In genomic region chr15:93539415-93539814, GRCm38 (mm10) we compare ENCODE assay signal across 23 mouse cellular contexts. TPM values are rescaled to one million over a fixed set of nuclear protein-coding genes. Genes with fewer than 3 reads are reported as not detected.
DNase-seq lines count a peak whose midpoint lies in the region; ATAC-seq lines count a peak whose summit lies in the region.
"Had no signal": no experiment of that assay in that cellular context is flagged by ENCODE, and none has a peak within 500 bp of the region (broad histone marks: within the 10 kb centered on the region; RNA-seq: fewer than 3 reads in every experiment).

No protein-coding gene starts in this region.

- H3K9me3 ChIP-seq in heart, embryonic 11.5 days (replicated peaks; ENCODE audit: control insufficient read depth, low read length): no peaks in the 10 kb centered on the region
- H3K9me3 ChIP-seq in liver, embryonic 11.5 days (ENCODE audit: control insufficient read depth, low read length): no peaks in the 10 kb centered on the region
- H3K9me3 ChIP-seq in intestine, embryonic 16.5 days (ENCODE audit: control insufficient read depth, low read length): no peaks in the 10 kb centered on the region
- H3K9me3 ChIP-seq: forebrain, embryonic 10.5 days; hindbrain, embryonic 15.5 days; limb, embryonic 12.5 days; lung, embryonic 15.5 days; neural tube, embryonic 15.5 days had no signal

- peaks cover 42% of the 10 kb centered on the region for H3K4me1 ChIP-seq in heart, embryonic 11.5 days (ENCODE audit: control insufficient read depth, insufficient read depth, low read length)
- H3K4me1 ChIP-seq in liver, embryonic 11.5 days (replicated peaks; ENCODE audit: control insufficient read depth, insufficient read depth, low read length): peaks cover 7% of the 10 kb centered on the region
- peaks cover 11% of the 10 kb centered on the region for H3K4me1 ChIP-seq in intestine, embryonic 16.5 days (ENCODE audit: control insufficient read depth, insufficient read depth, low read length)
- H3K4me1 ChIP-seq: hindbrain, embryonic 15.5 days had no signal

- 16% methylated on average over 3 of the region's 3 CpGs for WGBS in heart, embryonic 11.5 days (ENCODE audit: insufficient replicate concordance)
- WGBS in liver, embryonic 11.5 days: 46% methylated on average over 3 of the region's 3 CpGs
- 52% methylated on average over 3 of the region's 3 CpGs for WGBS in intestine, embryonic 16.5 days

- H3K4me3 ChIP-seq in heart, embryonic 11.5 days (ENCODE audit: low read depth, low read length): no peak overlapping the region
- H3K4me3 ChIP-seq in liver, embryonic 11.5 days (ENCODE audit: low read depth, low read length): no peak overlapping the region
- H3K4me3 ChIP-seq in intestine, embryonic 16.5 days (ENCODE audit: low read length): no peak overlapping the region
- H3K4me3 ChIP-seq: forebrain, embryonic 10.5 days; hindbrain, embryonic 15.5 days; limb, embryonic 12.5 days; lung, embryonic 15.5 days; neural tube, embryonic 15.5 days had no signal

- no peak overlapping the region for H3K9ac ChIP-seq in heart, embryonic 11.5 days (ENCODE audit: low read depth, low read length)
- no peak overlapping the region for H3K9ac ChIP-seq in liver, embryonic 11.5 days (ENCODE audit: low read depth, low read length)
- no peak overlapping the region for H3K9ac ChIP-seq in intestine, embryonic 16.5 days (ENCODE audit: low read depth, low read length)
- H3K9ac ChIP-seq: forebrain, postnatal 0 days; hindbrain, embryonic 15.5 days; limb, embryonic 12.5 days; lung, embryonic 15.5 days; neural tube, embryonic 15.5 days had no signal

- peak overlapping the region; percentile 41 for H3K4me2 ChIP-seq in heart, embryonic 11.5 days
- H3K4me2 ChIP-seq in liver, embryonic 11.5 days: peak overlapping the region; percentile 18; the same call in 1 of the 2 replicates
- H3K4me2 ChIP-seq in intestine, embryonic 16.5 days (ENCODE audit: low read depth, low read length): no peak overlapping the region
- H3K4me2 ChIP-seq: hindbrain, embryonic 15.5 days; limb, embryonic 12.5 days; lung, embryonic 15.5 days; neural tube, embryonic 15.5 days had no signal

- peak; percentile 70; the same call in 1 of the 2 replicates for ATAC-seq in heart, embryonic 11.5 days (replicated peaks; ENCODE audit: insufficient number of reproducible peaks, low FRiP score, low TSS enrichment)
- peak; percentile 68 for ATAC-seq in liver, embryonic 11.5 days (replicated peaks; ENCODE audit: low FRiP score)
- ATAC-seq in intestine, embryonic 16.5 days: peak; percentile 92
- ATAC-seq in megakaryocyte-erythroid progenitor cell, adult 5-6 weeks (replicated peaks; ENCODE audit: low FRiP score, low TSS enrichment, poor library complexity, severe bottlenecking): peak; percentile 67
- ATAC-seq: forebrain, postnatal 0 days; midbrain, embryonic 16.5 days had no signal

- peaks cover 3% of the 10 kb centered on the region; the same call in 1 of the 2 replicates for H3K36me3 ChIP-seq in heart, embryonic 11.5 days (ENCODE audit: control insufficient read depth, insufficient read depth, low read length)
- H3K36me3 ChIP-seq in liver, embryonic 11.5 days (ENCODE audit: control insufficient read depth, insufficient read depth, low read length): no peaks in the 10 kb centered on the region
- H3K36me3 ChIP-seq in intestine, embryonic 16.5 days (ENCODE audit: control insufficient read depth, insufficient read depth, low read length): no peaks in the 10 kb centered on the region
- H3K36me3 ChIP-seq: forebrain, embryonic 10.5 days; G1E; hindbrain, embryonic 15.5 days; lung, embryonic 15.5 days; neural tube, embryonic 15.5 days had no signal

- H3K27ac ChIP-seq in heart, embryonic 11.5 days (ENCODE audit: low read depth, low read length): peak overlapping the region; percentile 75
- H3K27ac ChIP-seq in liver, embryonic 11.5 days (ENCODE audit: low read depth, low read length): no peak overlapping the region
- no peak overlapping the region for H3K27ac ChIP-seq in intestine, embryonic 16.5 days (ENCODE audit: low read length)
- H3K27ac ChIP-seq: forebrain, embryonic 10.5 days; hindbrain, embryonic 15.5 days; kidney, postnatal 0 days; limb, embryonic 12.5 days; lung, embryonic 15.5 days; neural tube, embryonic 15.5 days had no signal

- DNase-seq in heart, adult 8-10 months (ENCODE audit: low spot score): no peak
- DNase-seq in liver, embryonic 11.5 days (ENCODE audit: low spot score): no peak
- DNase-seq in liver: no peak
- DNase-seq in cerebellum, postnatal 36 days: no peak
- no peak for DNase-seq in thymus, postnatal 0 days (ENCODE audit: low spot score)
- DNase-seq: cerebellum, adult 11-12 months; cerebellum, postnatal 14 days; forebrain, postnatal 0 days; kidney, adult 18-20 months; right cerebral cortex, postnatal 14 days; spleen, adult 18-20 months; thymus, postnatal 4 days had no signal

- H3K27me3 ChIP-seq in heart, embryonic 11.5 days (ENCODE audit: control insufficient read depth, insufficient read depth, low read length): no peaks in the 10 kb centered on the region
- no peaks in the 10 kb centered on the region for H3K27me3 ChIP-seq in liver, embryonic 11.5 days (replicated peaks; ENCODE audit: control insufficient read depth, insufficient read depth, low read length)
- H3K27me3 ChIP-seq in intestine, embryonic 16.5 days (replicated peaks; ENCODE audit: control insufficient read depth, insufficient read depth, low read length): no peaks in the 10 kb centered on the region
- H3K27me3 ChIP-seq: hindbrain, embryonic 15.5 days; limb, embryonic 12.5 days; lung, embryonic 15.5 days; neural tube, embryonic 15.5 days had no signal

RNA-seq across cellular contexts. Expression of gene Prickle1, which starts 56.3 kb away (rescaled TPM):
- 29.5 and 37.3 TPM in 2 replicates for polyA plus RNA-seq in heart, embryonic 11.5 days (2014; fragmentation: Nextera tagmentation; extraction: Ambion mirVana)
- total RNA-seq in heart, adult 8-10 months (2022): 10 to 100 TPM; 10.8 to 18.3 (median 15.4) TPM
- 11.6 and 12.8 TPM in 2 replicates for polyA plus RNA-seq in liver, embryonic 11.5 days (2014; fragmentation: Nextera tagmentation; extraction: Ambion mirVana)
- polyA plus RNA-seq in intestine, embryonic 16.5 days (2015; fragmentation: Nextera tagmentation; extraction: Ambion mirVana): 18.1 TPM in 2 replicates
- 1.4 and 4.0 TPM in 2 replicates for total RNA-seq in megakaryocyte-erythroid progenitor cell, adult 5-6 weeks (2014; fragmentation: Nextera tagmentation)
- 4.3 and 4.7 TPM in 2 replicates for total RNA-seq in megakaryocyte-erythroid progenitor cell, adult 5-6 weeks (2017)
- polyA plus RNA-seq in thymus, postnatal 0 days (2015; fragmentation: Nextera tagmentation; extraction: Ambion mirVana): 11.8 and 12.0 TPM in 2 replicates
- polyA plus RNA-seq: G1E had no signal
